Mouse (Mus musculus) liver, embryonic 12.5 days (tissue): ENCODE data around the gene Cbx5. TPM values are rescaled to one million over a fixed set of nuclear protein-coding genes. Genes with fewer than 3 reads are reported as not detected.
A peak's percentile ranks its signal among the peaks of the same experiment; 100 is the strongest.
"Not testable (repeated sequence)": the region's sequence is repeated elsewhere in the genome, so short reads cannot be mapped to it uniquely, and the experiment has no call there.

Experiments used
- ATAC-seq: fragments of 200-750 bp; cut with Nextera tagmentation; 2 replicates; pipeline ENCODE4 v1.8.0; 2017; ENCODE audit warnings: moderate number of reproducible peaks, mild to moderate bottlenecking, moderate library complexity
- H3K27ac ChIP-seq: fragments of 300-500 bp; sonication (generic); 2 replicates; pipeline ENCODE4 v1.5.1; 2016; ENCODE audit warnings: mild to moderate bottlenecking
- H3K27me3 ChIP-seq: fragments of 300-500 bp; sonication (generic); replicated peaks from 2 replicates; pipeline ENCODE4 v1.6.1; 2016; ENCODE audit warnings: mild to moderate bottlenecking, moderate library complexity
- H3K36me3 ChIP-seq: fragments of 300-500 bp; sonication (generic); 2 replicates; pipeline ENCODE4 v1.6.1; 2016; ENCODE audit warnings: mild to moderate bottlenecking, moderate library complexity
- H3K4me1 ChIP-seq: fragments of 300-500 bp; sonication (generic); 2 replicates; pipeline ENCODE4 v1.6.1; 2016
- H3K4me2 ChIP-seq: fragments of 300-500 bp; sonication (generic); 2 replicates; pipeline ENCODE4 v1.6.1; 2016; ENCODE audit warnings: mild to moderate bottlenecking, moderate library complexity
- H3K4me3 ChIP-seq: fragments of 300-500 bp; sonication (generic); 2 replicates; pipeline ENCODE4 v1.5.1; 2016; ENCODE audit warnings: mild to moderate bottlenecking, moderate library complexity
- H3K9ac ChIP-seq: fragments of 300-500 bp; sonication (generic); 2 replicates; pipeline ENCODE4 v1.6.1; 2016; ENCODE audit warnings: mild to moderate bottlenecking, moderate library complexity
- H3K9me3 ChIP-seq: fragments of 300-500 bp; sonication (generic); replicated peaks from 2 replicates; pipeline ENCODE4 v1.6.1; 2016; ENCODE audit warnings: mild to moderate bottlenecking, moderate library complexity
- WGBS: fragments of 180-500 bp; shearing (Covaris S2); methylation state at CpG from one replicate; pipeline ENCODE4 v1.1.7; 2016; ENCODE audit not compliant: insufficient replicate concordance; 5-methylcytosine and 5-hydroxymethylcytosine counted together
- polyA plus RNA-seq: library from polyadenylated mRNA; unstranded; fragments of >200 nt; fragmentation: Nextera tagmentation; extraction: Ambion mirVana; gene quantifications from 2 replicates; pipeline ENCODE4 v1.2.1, GENCODE M21; 2016

The Cbx5 gene
- polyA plus RNA-seq, 1 experiment from 2014 or later = 84.5 TPM

GRCm38 (mm10) chr15:103248401-103249313 is 9.0 kb upstream of the Cbx5 start:
- Histone ChIP-seq H3K27ac (peak overlapping the region; percentile 75), H3K9ac (peak overlapping the region; percentile 15; the same call in 1 of the 2 replicates), H3K4me2 (peak overlapping the region; percentile 51), H3K27me3 (no peaks in the 10 kb centered on the region), H3K36me3 (peaks cover 88% of the 10 kb centered on the region), H3K9me3 (no peaks in the 10 kb centered on the region), H3K4me1 (peaks cover 71% of the 10 kb centered on the region), H3K4me3 (peak overlapping the region; percentile 21)
- no peak for ATAC-seq
- WGBS = 85% methylated on average over 28 of the region's 28 CpGs

GRCm38 (mm10) chr15:103247782-103248400 is 8.3 kb upstream of the Cbx5 start:
- Histone ChIP-seq H3K36me3 (peaks cover 90% of the 10 kb centered on the region), H3K4me3 (peak overlapping the region; percentile 21; the same call in 1 of the 2 replicates), H3K9ac (0 out of 2 replicates have a peak overlapping the region, but pooled peaks have one; percentile 5), H3K27me3 (no peaks in the 10 kb centered on the region), H3K9me3 (no peaks in the 10 kb centered on the region), H3K27ac (peak overlapping the region; percentile 75), H3K4me2 (peak overlapping the region; percentile 51), H3K4me1 (peaks cover 79% of the 10 kb centered on the region)
- ATAC-seq = no peak

GRCm38 (mm10) chr15:103247078-103247781 is 7.6 kb upstream of the Cbx5 start:
- 67% methylated on average over 9 of the region's 9 CpGs for WGBS
- Histone ChIP-seq H3K27ac (peak overlapping the region; percentile 75), H3K9ac (no peak overlapping the region), H3K9me3 (no peaks in the 10 kb centered on the region), H3K4me1 (peaks cover 83% of the 10 kb centered on the region), H3K27me3 (no peaks in the 10 kb centered on the region), H3K4me3 (0 out of 2 replicates have a peak overlapping the region, but pooled peaks have one; percentile 6), H3K4me2 (peak overlapping the region; percentile 51), H3K36me3 (peaks cover 91% of the 10 kb centered on the region)
- ATAC-seq = no peak

- Histone ChIP-seq H3K27me3 (no peaks in the 10 kb centered on the region), H3K4me1 (peaks cover 74% of the 10 kb centered on the region), H3K4me3 (peak overlapping the region; percentile 26), H3K4me2 (peak overlapping the region; percentile 43), H3K9ac (peak overlapping the region; percentile 46), H3K36me3 (peaks cover 93% of the 10 kb centered on the region), H3K9me3 (no peaks in the 10 kb centered on the region), H3K27ac (peak overlapping the region; percentile 78)
- ATAC-seq = peak; percentile 69
- WGBS = 31% methylated on average over 6 of the region's 6 CpGs
Observed at GRCm38 (mm10) chr15:103245616-103246015, 6.0 kb upstream of the Cbx5 start.

GRCm38 (mm10) chr15:103242885-103243284 is 3.3 kb upstream of the Cbx5 start:
- Histone ChIP-seq H3K4me3 (peak overlapping the region; percentile 88), H3K36me3 (peaks cover 68% of the 10 kb centered on the region), H3K9ac (peak overlapping the region; percentile 87), H3K4me1 (peaks cover 56% of the 10 kb centered on the region), H3K4me2 (peak overlapping the region; percentile 91), H3K27ac (peak overlapping the region; percentile 87), H3K27me3 (no peaks in the 10 kb centered on the region), H3K9me3 (no peaks in the 10 kb centered on the region)
- WGBS = 45% methylated on average over 8 of the region's 8 CpGs
- ATAC-seq = no peak

GRCm38 (mm10) chr15:103241071-103242018 is 1.7 kb upstream of the Cbx5 start:
- Histone ChIP-seq H3K9ac (peak overlapping the region; percentile 87), H3K4me2 (peak overlapping the region; percentile 91), H3K27ac (peak overlapping the region; percentile 87), H3K4me1 (peaks cover 61% of the 10 kb centered on the region), H3K36me3 (peaks cover 63% of the 10 kb centered on the region), H3K4me3 (peak overlapping the region; percentile 88)
- not testable (repeated sequence) for H3K27me3 ChIP-seq, H3K9me3 ChIP-seq, ATAC-seq
- WGBS = 4% methylated on average over 12 of the region's 12 CpGs

- WGBS = under 1% methylated on average over 47 of the region's 47 CpGs
- peak; percentile 83 for ATAC-seq
- H3K27me3 ChIP-seq = no peaks in the 10 kb centered on the region
- peaks cover 63% of the 10 kb centered on the region for H3K36me3 ChIP-seq
- H3K4me2 ChIP-seq = peak within 1 kb of the TSS; percentile 91
- peak within 1 kb of the TSS; percentile 94 for H3K27ac ChIP-seq
- H3K4me3 ChIP-seq = peak within 1 kb of the TSS; percentile 88
- H3K9me3 ChIP-seq = no peaks in the 10 kb centered on the region
- H3K9ac ChIP-seq = peak within 1 kb of the TSS; percentile 87
- H3K4me1 ChIP-seq = peaks cover 60% of the 10 kb centered on the region
Observed at GRCm38 (mm10) chr15:103240160-103241028, 778 bp upstream of the Cbx5 start, which contains the start of gene Hnrnpa1. Gene Hnrnpa1, plus strand, starts transcription at chr15:103240432.

GRCm38 (mm10) chr15:103239130-103239684 is 409 bp downstream of the Cbx5 start:
- WGBS = under 1% methylated on average over 24 of the region's 26 CpGs
- H3K4me3 ChIP-seq = peak overlapping the region; percentile 88
- H3K9ac ChIP-seq = peak overlapping the region; percentile 74
- H3K9me3 ChIP-seq = no peaks in the 10 kb centered on the region
- H3K4me1 ChIP-seq = peaks cover 55% of the 10 kb centered on the region
- no peaks in the 10 kb centered on the region for H3K27me3 ChIP-seq
- peak overlapping the region; percentile 81 for H3K4me2 ChIP-seq
- H3K36me3 ChIP-seq = peaks cover 66% of the 10 kb centered on the region
- ATAC-seq = peak; percentile 90
- H3K27ac ChIP-seq = peak overlapping the region; percentile 94

GRCm38 (mm10) chr15:103237295-103237694 is 2.3 kb downstream of the Cbx5 start:
- peaks cover 62% of the 10 kb centered on the region for H3K36me3 ChIP-seq
- peaks cover 48% of the 10 kb centered on the region for H3K4me1 ChIP-seq
- ATAC-seq = no peak
- H3K4me2 ChIP-seq = peak overlapping the region; percentile 81
- no peaks in the 10 kb centered on the region for H3K9me3 ChIP-seq
- H3K9ac ChIP-seq = peak overlapping the region; percentile 74
- H3K27me3 ChIP-seq = no peaks in the 10 kb centered on the region
- peak overlapping the region; percentile 88 for H3K4me3 ChIP-seq
- peak overlapping the region; percentile 51; the same call in 1 of the 2 replicates for H3K27ac ChIP-seq
- 74% methylated on average over 7 of the region's 7 CpGs for WGBS

GRCm38 (mm10) chr15:103233119-103233518 is 6.5 kb downstream of the Cbx5 start:
- Histone ChIP-seq H3K4me2 (no peak overlapping the region), H3K27ac (no peak overlapping the region), H3K27me3 (no peaks in the 10 kb centered on the region), H3K4me3 (no peak overlapping the region), H3K36me3 (peaks cover 64% of the 10 kb centered on the region), H3K9ac (no peak overlapping the region), H3K9me3 (no peaks in the 10 kb centered on the region), H3K4me1 (peaks cover 54% of the 10 kb centered on the region)
- WGBS = 81% methylated on average over 2 of the region's 2 CpGs
- no peak for ATAC-seq
